Mouse (Mus musculus) stomach, postnatal 0 days (tissue): ENCODE results near the gene Srpk1. TPM values are rescaled to one million over a fixed set of nuclear protein-coding genes. Genes with fewer than 3 reads are reported as not detected.
"Not testable (repeated sequence)": the region's sequence is repeated elsewhere in the genome, so short reads cannot be mapped to it uniquely, and the experiment has no call there.

Source experiments
- ATAC-seq: fragments of 200-750 bp; cut with Nextera tagmentation; 2 replicates; pipeline ENCODE4 v1.8.0; 2017; ENCODE audit not compliant: low FRiP score, low TSS enrichment
- DNase-seq: peaks from one replicate; pipeline ENCODE4 v3.0.0-alpha.2; 2016; ENCODE audit warnings: low spot score
- H3K27ac ChIP-seq: fragments of 300-500 bp; sonication (generic); replicated peaks from 2 replicates; pipeline ENCODE4 v1.5.1; 2014; ENCODE audit warnings: mild to moderate bottlenecking, control low read depth
- H3K27me3 ChIP-seq: fragments of 300-500 bp; sonication (generic); 2 replicates; pipeline ENCODE4 v1.6.1; 2014; ENCODE audit warnings: low read length; ENCODE audit not compliant: control insufficient read depth, insufficient read depth
- H3K36me3 ChIP-seq: fragments of 300-500 bp; sonication (generic); 2 replicates; pipeline ENCODE4 v1.6.1; 2014; ENCODE audit warnings: low read length, mixed read lengths; ENCODE audit not compliant: control insufficient read depth, insufficient read depth
- H3K4me1 ChIP-seq: fragments of 300-500 bp; sonication (generic); replicated peaks from 2 replicates; pipeline ENCODE4 v1.6.1; 2014; ENCODE audit warnings: antibody characterized with exemption; ENCODE audit not compliant: control insufficient read depth, insufficient read depth
- H3K4me2 ChIP-seq: fragments of 300-500 bp; sonication (generic); replicated peaks from 2 replicates; pipeline ENCODE4 v1.6.1; 2014; ENCODE audit warnings: low read depth, mild to moderate bottlenecking, control low read depth, moderate library complexity
- H3K4me3 ChIP-seq: fragments of 300-500 bp; sonication (generic); 2 replicates; pipeline ENCODE4 v1.5.1; 2014; ENCODE audit warnings: low read depth, low read length, control low read depth
- H3K9ac ChIP-seq: fragments of 300-500 bp; sonication (generic); 2 replicates; pipeline ENCODE4 v1.6.1; 2014; ENCODE audit warnings: mild to moderate bottlenecking, low read length, control low read depth, mixed read lengths
- H3K9me3 ChIP-seq: fragments of 300-500 bp; sonication (generic); 2 replicates; pipeline ENCODE4 v1.6.1; 2016; ENCODE audit warnings: low read length; ENCODE audit not compliant: control insufficient read depth
- CTCF ChIP-seq: IDR thresholded peaks from 2 replicates; pipeline ENCODE4 v1.5.1; 2016; ENCODE audit warnings: antibody characterized with exemption, low read depth, mild to moderate bottlenecking, moderate library complexity
- EP300 ChIP-seq: optimal IDR thresholded peaks from 2 replicates; pipeline ENCODE3; 2016; ENCODE audit warnings: antibody characterized with exemption
- WGBS: fragments of 180-500 bp; shearing (Covaris S2); extraction: QIAGEN DNeasy Blood & Tissue Kit; methylation state at CpG from one replicate; pipeline ENCODE4 v1.1.7; 2014; 5-methylcytosine and 5-hydroxymethylcytosine counted together
- polyA plus RNA-seq: library from polyadenylated mRNA; unstranded; fragments of >200 nt; fragmentation: Nextera tagmentation; extraction: Ambion mirVana; gene quantifications from 2 replicates; pipeline ENCODE4 v1.2.1, GENCODE M21; 2015

The Srpk1 gene
- polyA plus RNA-seq, 1 experiment from 2014 or later: 103 TPM

DNA sequence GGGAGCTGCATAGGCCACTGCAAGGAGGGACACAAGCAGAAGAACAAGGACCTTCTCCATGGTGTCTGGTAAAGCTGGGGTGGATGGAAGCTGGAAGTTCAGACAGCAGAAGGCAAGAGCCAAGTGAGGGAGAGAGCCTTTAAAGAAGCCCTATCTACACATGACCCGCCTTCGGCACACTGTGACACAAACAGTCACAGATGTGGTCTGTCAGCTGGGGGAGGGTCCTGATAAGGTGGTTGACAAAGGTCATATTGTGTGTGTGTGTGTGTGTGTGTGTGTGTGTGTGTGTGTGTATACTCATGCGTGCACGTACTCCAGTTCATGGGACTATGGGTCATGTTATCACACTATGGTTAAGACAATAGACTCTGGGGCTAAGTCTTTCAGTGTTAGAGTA lies 61.9 kb downstream of the Srpk1 start, which contains the start of gene Clps:
Gene Clps (minus strand): TSS at position 169 of the 400 bp plus-strand sequence.
- TF ChIP-seq CTCF (no peak), EP300 (no peak)
- ATAC-seq: peak; percentile 64

DNA sequence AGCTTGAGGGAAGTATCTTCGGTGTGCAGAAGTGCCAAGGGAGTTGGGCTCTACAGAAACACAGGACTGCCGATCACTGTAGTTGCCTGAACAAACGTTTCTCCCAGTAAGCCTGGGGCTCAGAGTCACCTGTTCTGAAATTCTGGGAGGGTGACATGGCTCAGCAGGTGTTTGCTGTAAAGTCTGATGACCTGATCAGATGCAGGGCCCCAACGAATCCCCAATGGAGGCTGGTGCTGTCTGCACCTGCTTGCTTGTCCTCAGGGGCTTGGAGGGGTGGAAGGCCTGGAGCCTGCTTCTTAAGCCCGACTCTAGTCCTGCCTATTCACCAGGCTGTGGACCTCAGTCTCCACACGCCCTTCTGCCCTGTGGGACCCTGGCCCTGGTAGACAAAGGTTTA lies 64.7 kb downstream of the Srpk1 start:
- Histone ChIP-seq H3K27ac (no peak overlapping the region), H3K9me3 (no peaks in the 10 kb centered on the region), H3K4me1 (no peaks in the 10 kb centered on the region; the same call in 1 of the 2 replicates), H3K27me3 (no peaks in the 10 kb centered on the region), H3K9ac (no peak overlapping the region), H3K4me3 (no peak overlapping the region), H3K4me2 (no peak overlapping the region), H3K36me3 (no peaks in the 10 kb centered on the region)
- TF ChIP-seq CTCF (no peak), EP300 (no peak)
- WGBS: 64% methylated on average over 6 of the region's 6 CpGs
- DNase-seq (no peak), ATAC-seq (no peak)

More for the DNA sequence above, 61.9 kb downstream of the Srpk1 start, which contains the start of gene Clps:
- peak; percentile 81 for DNase-seq
- Histone ChIP-seq H3K9me3 (no peaks in the 10 kb centered on the region), H3K4me3 (peak within 1 kb of the TSS; percentile 14; the same call in 1 of the 2 replicates), H3K27me3 (no peaks in the 10 kb centered on the region), H3K4me1 (no peaks in the 10 kb centered on the region; the same call in 1 of the 2 replicates), H3K9ac (0 out of 2 replicates have a peak within 1 kb of the TSS, but pooled peaks have one; percentile 4), H3K27ac (peak within 1 kb of the TSS; percentile 45), H3K36me3 (no peaks in the 10 kb centered on the region), H3K4me2 (peak within 1 kb of the TSS; percentile 27; the same call in 1 of the 2 replicates)
- 54% methylated on average over 4 of the region's 4 CpGs for WGBS

DNA sequence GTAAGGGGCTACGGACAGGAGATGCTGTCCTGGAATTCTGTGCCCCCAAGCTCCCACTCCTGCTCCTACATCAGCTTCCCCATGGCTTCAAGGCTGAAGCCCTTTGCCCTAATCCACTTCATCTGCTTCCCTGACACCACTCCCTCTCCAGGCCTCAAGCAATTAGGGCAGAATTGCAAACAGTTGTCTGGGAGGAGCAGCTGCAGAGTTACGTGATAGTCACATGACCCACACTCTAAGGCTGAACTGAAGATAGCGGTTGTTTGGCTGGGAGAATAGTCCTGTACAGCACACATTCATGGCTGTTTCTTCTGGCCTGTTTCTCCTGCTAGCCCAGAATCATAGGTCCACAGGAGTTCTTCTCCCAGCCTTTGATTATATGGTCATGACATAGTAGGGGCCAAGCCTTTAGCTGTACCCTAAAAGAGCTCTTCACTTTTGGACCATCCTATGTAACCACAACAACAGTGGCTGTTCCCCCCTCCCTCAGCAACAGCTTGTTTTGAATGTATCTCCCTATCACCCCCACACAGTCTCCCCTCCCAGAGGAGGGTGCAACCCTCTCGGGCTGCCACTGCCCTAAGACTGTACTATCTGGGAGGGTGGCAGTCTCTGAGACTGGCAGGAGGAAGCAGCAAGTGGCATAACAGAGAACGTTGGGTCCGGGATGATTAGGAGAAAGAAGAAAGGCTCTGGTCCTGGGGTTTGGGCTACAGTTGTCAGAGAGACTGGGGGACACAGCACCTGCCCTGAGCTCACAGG lies 65.7 kb downstream of the Srpk1 start:
- no peak overlapping the region for H3K9ac ChIP-seq
- no peaks in the 10 kb centered on the region for H3K27me3 ChIP-seq
- TF ChIP-seq EP300: no peak
- no peak for TF ChIP-seq CTCF
- 36% methylated on average over 6 of the region's 6 CpGs for WGBS
- H3K36me3 ChIP-seq: no peaks in the 10 kb centered on the region
- H3K4me2 ChIP-seq: no peak overlapping the region
- peak overlapping the region; percentile 35; the same call in 1 of the 2 replicates for H3K27ac ChIP-seq
- ATAC-seq (peak; percentile 64), DNase-seq (peak; percentile 63)
- H3K4me1 ChIP-seq: no peaks in the 10 kb centered on the region; the same call in 1 of the 2 replicates
- no peaks in the 10 kb centered on the region for H3K9me3 ChIP-seq
- H3K4me3 ChIP-seq: no peak overlapping the region

DNA sequence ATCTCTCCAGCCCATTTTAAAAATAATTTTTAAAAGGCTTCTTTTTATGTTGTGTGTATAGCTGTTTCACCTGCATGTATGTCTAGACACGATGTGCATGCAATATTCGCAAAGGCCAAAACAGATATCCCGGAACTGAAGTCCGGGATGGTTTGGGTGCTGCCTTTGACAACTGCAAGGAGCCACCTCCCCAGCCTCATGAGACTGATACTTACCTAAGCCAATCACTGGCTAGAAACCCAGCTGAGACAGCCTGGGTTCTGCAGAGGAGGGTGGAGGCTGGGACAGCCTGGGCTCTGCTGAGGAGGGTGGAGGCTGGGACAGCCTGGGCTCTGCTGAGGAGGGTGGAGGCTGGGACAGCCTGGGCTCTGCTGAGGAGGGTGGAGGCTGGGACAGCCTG lies 68.5 kb downstream of the Srpk1 start:
- not testable (repeated sequence) for H3K4me2 ChIP-seq, DNase-seq, H3K36me3 ChIP-seq, H3K4me1 ChIP-seq, H3K27me3 ChIP-seq, H3K4me3 ChIP-seq, H3K27ac ChIP-seq, H3K9ac ChIP-seq, ATAC-seq, H3K9me3 ChIP-seq
- 90% methylated on average over 4 of the region's 4 CpGs for WGBS

DNA sequence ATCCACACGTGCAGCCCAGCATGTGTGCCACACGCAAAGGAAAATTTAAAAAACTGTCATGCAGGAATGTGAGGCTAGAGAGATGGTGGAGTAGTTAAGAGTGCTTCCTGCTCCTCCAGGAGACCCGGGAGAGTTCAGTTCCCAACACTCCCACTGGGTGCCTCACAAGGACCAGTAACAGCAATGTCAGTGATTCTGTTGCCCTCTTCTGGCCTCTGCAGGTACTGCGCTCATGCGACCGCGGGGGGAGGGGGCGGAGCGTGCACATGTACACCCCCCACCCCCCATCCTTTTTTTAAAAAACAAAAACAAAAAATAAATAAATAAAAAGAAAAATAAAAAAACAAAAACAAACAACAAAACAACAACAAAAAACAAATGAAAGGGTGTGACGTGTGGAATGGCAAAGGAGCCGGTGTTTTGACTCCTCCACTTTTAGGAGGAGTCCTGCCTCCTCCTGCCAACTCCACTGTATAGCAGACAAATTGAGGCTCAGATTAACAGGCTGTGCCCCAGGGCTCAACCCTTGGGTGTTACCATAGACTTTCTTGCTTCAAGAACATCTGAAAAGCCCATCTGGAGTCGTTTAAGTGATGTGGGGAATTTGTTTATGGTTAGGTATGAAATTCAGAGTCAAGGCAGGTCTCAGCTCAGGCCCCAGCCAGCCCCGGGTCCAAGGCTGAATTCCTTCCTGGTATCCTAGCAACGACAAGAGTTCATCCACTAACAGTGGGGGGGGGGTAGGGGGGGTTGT lies 69.3 kb downstream of the Srpk1 start:
- ATAC-seq (peak; percentile 53; the same call in 1 of the 2 replicates), DNase-seq (peak; percentile 85)
- Histone ChIP-seq H3K36me3 (no peaks in the 10 kb centered on the region), H3K4me2 (no peak overlapping the region), H3K9ac (no peak overlapping the region), H3K27ac (no peak overlapping the region), H3K9me3 (no peaks in the 10 kb centered on the region), H3K4me1 (no peaks in the 10 kb centered on the region; the same call in 1 of the 2 replicates), H3K4me3 (no peak overlapping the region), H3K27me3 (no peaks in the 10 kb centered on the region)
- 4% methylated on average over 14 of the region's 14 CpGs for WGBS
- TF ChIP-seq CTCF (peak; percentile 96), EP300 (no peak)

DNA sequence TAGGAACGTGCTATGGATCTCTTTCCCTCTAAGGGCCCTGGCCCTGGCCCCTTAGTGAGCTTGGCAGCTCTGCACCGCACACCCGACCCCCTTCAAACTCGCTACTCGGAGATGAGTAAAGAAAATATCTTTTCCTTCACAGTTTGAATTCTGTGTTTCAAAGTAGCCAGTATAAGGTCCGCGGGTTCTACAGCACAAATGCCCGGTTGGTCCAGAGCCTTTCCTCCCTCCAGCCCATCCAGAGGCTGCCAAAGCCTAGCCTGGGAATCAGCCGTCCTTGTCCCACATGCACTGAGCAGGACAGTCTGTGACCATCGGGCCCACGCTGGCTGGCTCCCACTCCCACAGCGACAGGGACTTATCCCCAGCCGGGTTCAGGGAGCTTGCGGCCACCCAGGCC lies 73.4 kb downstream of the Srpk1 start, which contains the start of gene Clpsl2:
Gene Clpsl2 (plus strand): TSS at position 301 of the 400 bp plus-strand sequence.
- no peak for DNase-seq
- WGBS: 80% methylated on average over 14 of the region's 14 CpGs
- H3K4me2 ChIP-seq: no peak within 1 kb of the TSS
- no peak within 1 kb of the TSS for H3K4me3 ChIP-seq
- no peaks in the 10 kb centered on the region for H3K4me1 ChIP-seq
- no peaks in the 10 kb centered on the region for H3K36me3 ChIP-seq
- no peak within 1 kb of the TSS for H3K27ac ChIP-seq
- TF ChIP-seq CTCF (no peak), EP300 (no peak)
- H3K9me3 ChIP-seq: no peaks in the 10 kb centered on the region
- no peaks in the 10 kb centered on the region for H3K27me3 ChIP-seq
- ATAC-seq: no peak
- no peak within 1 kb of the TSS for H3K9ac ChIP-seq
